Mouse (Mus musculus) spleen, adult 12 weeks (tissue): Measurements from ENCODE around the gene Hexim1.

Source experiments
- DNase-seq: peaks from one replicate; pipeline ENCODE4 v3.0.0; 2022; ENCODE audit warnings: low spot score

The Hexim1 gene

GRCm38 (mm10) chr11:103116959-103117590 lies 1.0 kb downstream of the Hexim1 start:
- peak; percentile 72 for DNase-seq

- no peak for DNase-seq
These were observed 1.6 kb downstream of the Hexim1 start for GRCm38 (mm10) chr11:103117591-103118009.

GRCm38 (mm10) chr11:103118866-103119265 lies 2.8 kb downstream of the Hexim1 start:
- DNase-seq, result no peak

GRCm38 (mm10) chr11:103119609-103120008 lies 3.6 kb downstream of the Hexim1 start:
- no peak for DNase-seq

- no peak for DNase-seq
These were observed 4.3 kb downstream of the Hexim1 start for GRCm38 (mm10) chr11:103120315-103120714.

GRCm38 (mm10) chr11:103131701-103132575 lies 15.9 kb downstream of the Hexim1 start, which contains the start of gene Hexim2:
Gene Hexim2, plus strand, starts transcription at chr11:103132429.
- DNase-seq, result no peak

GRCm38 (mm10) chr11:103132576-103133455 lies 16.8 kb downstream of the Hexim1 start:
- peak; percentile 100 for DNase-seq

- DNase-seq, result peak; percentile 22
These were observed 17.6 kb downstream of the Hexim1 start for GRCm38 (mm10) chr11:103133456-103134185.

- no peak for DNase-seq
These were observed 18.2 kb downstream of the Hexim1 start for GRCm38 (mm10) chr11:103134221-103134620.

- DNase-seq, result no peak
These were observed 20.1 kb downstream of the Hexim1 start for GRCm38 (mm10) chr11:103136039-103136577.

GRCm38 (mm10) chr11:103139951-103140762 lies 24.1 kb downstream of the Hexim1 start:
- DNase-seq, result no peak

GRCm38 (mm10) chr11:103140763-103141100 lies 24.7 kb downstream of the Hexim1 start:
- DNase-seq, result no peak

GRCm38 (mm10) chr11:103141101-103141943 lies 25.3 kb downstream of the Hexim1 start:
- DNase-seq, result no peak

GRCm38 (mm10) chr11:103141944-103142255 lies 25.9 kb downstream of the Hexim1 start:
- DNase-seq, result no peak

- no peak for DNase-seq
These were observed 26.6 kb downstream of the Hexim1 start for GRCm38 (mm10) chr11:103142441-103143182.

GRCm38 (mm10) chr11:103144309-103145285 lies 28.6 kb downstream of the Hexim1 start:
- DNase-seq, result no peak

GRCm38 (mm10) chr11:103146386-103146785 lies 30.4 kb downstream of the Hexim1 start:
- no peak for DNase-seq

GRCm38 (mm10) chr11:103147766-103148165 lies 31.7 kb downstream of the Hexim1 start:
- DNase-seq, result no peak
